Mouse (Mus musculus): ENCODE measurements at regions not wholly inside any gene's neighbourhood (a gene's known extent, or its start where the extent isn't known, plus 50 kb on each side); places are given as distances from the start of the nearest gene placed in this dataset.
A peak's percentile ranks its signal among the peaks of the same experiment; 100 is the strongest.

GRCm38 (mm10) chr14:25122971-25123535 is 335.9 kb upstream of the Zmiz1 start:
- Histone ChIP-seq H3K4me1 (replicated peaks; ENCODE audit: control insufficient read depth, insufficient read depth, low read length) (no peaks in the 10 kb centered on the region; the same call in 1 of the 2 replicates), H3K36me3 (ENCODE audit: control insufficient read depth, insufficient read depth) (no peaks in the 10 kb centered on the region), H3K9me3 (ENCODE audit: control insufficient read depth) (no peaks in the 10 kb centered on the region), H3K4me2 (replicated peaks; ENCODE audit: low read depth) (no peak overlapping the region), H3K9ac (ENCODE audit: low read depth, low read length) (no peak overlapping the region), H3K27me3 (replicated peaks; ENCODE audit: control insufficient read depth, insufficient read depth, low read length) (no peaks in the 10 kb centered on the region), H3K27ac (ENCODE audit: low read depth, low read length) (no peak overlapping the region), H3K4me3 (ENCODE audit: low read depth, low read length) (no peak overlapping the region)
- WGBS: 58% methylated on average over 13 of the region's 13 CpGs
- no peak for TF ChIP-seq CTCF (IDR thresholded peaks at IDR 0.05; ENCODE audit: low read depth)
- no peak for ATAC-seq

GRCm38 (mm10) chr14:25123541-25124337 is 335.2 kb upstream of the Zmiz1 start:
- Histone ChIP-seq H3K27ac (ENCODE audit: low read depth, low read length) (no peak overlapping the region), H3K9me3 (ENCODE audit: control insufficient read depth) (no peaks in the 10 kb centered on the region), H3K4me3 (ENCODE audit: low read depth, low read length) (no peak overlapping the region), H3K4me1 (replicated peaks; ENCODE audit: control insufficient read depth, insufficient read depth, low read length) (no peaks in the 10 kb centered on the region; the same call in 1 of the 2 replicates), H3K36me3 (ENCODE audit: control insufficient read depth, insufficient read depth) (no peaks in the 10 kb centered on the region), H3K27me3 (replicated peaks; ENCODE audit: control insufficient read depth, insufficient read depth, low read length) (no peaks in the 10 kb centered on the region), H3K4me2 (replicated peaks; ENCODE audit: low read depth) (no peak overlapping the region), H3K9ac (ENCODE audit: low read depth, low read length) (no peak overlapping the region)
- peak; percentile 34; the same call in 1 of the 2 replicates for TF ChIP-seq CTCF (IDR thresholded peaks at IDR 0.05; ENCODE audit: low read depth)
- 60% methylated on average over 18 of the region's 18 CpGs for WGBS
- no peak for ATAC-seq

- no peaks in the 10 kb centered on the region for H3K36me3 ChIP-seq (ENCODE audit: control insufficient read depth, insufficient read depth)
- H3K4me2 ChIP-seq (replicated peaks; ENCODE audit: low read depth): no peak overlapping the region
- no peak for TF ChIP-seq CTCF (IDR thresholded peaks at IDR 0.05; ENCODE audit: low read depth)
- H3K27me3 ChIP-seq (replicated peaks; ENCODE audit: control insufficient read depth, insufficient read depth, low read length): no peaks in the 10 kb centered on the region
- no peaks in the 10 kb centered on the region for H3K4me1 ChIP-seq (replicated peaks; ENCODE audit: control insufficient read depth, insufficient read depth, low read length)
- H3K9ac ChIP-seq (ENCODE audit: low read depth, low read length): no peak overlapping the region
- H3K4me3 ChIP-seq (ENCODE audit: low read depth, low read length): no peak overlapping the region
- H3K27ac ChIP-seq (ENCODE audit: low read depth, low read length): no peak overlapping the region
- no peaks in the 10 kb centered on the region for H3K9me3 ChIP-seq (ENCODE audit: control insufficient read depth)
- 75% methylated on average over 7 of the region's 7 CpGs for WGBS
- no peak for ATAC-seq
Measured at GRCm38 (mm10) chr14:25126544-25126943, 332.4 kb upstream of the Zmiz1 start.

GRCm38 (mm10) chr14:25127544-25128159 is 331.3 kb upstream of the Zmiz1 start:
- TF ChIP-seq CTCF (IDR thresholded peaks at IDR 0.05; ENCODE audit: low read depth): no peak
- Histone ChIP-seq H3K27ac (ENCODE audit: low read depth, low read length) (no peak overlapping the region), H3K9ac (ENCODE audit: low read depth, low read length) (no peak overlapping the region), H3K36me3 (ENCODE audit: control insufficient read depth, insufficient read depth) (no peaks in the 10 kb centered on the region), H3K4me2 (replicated peaks; ENCODE audit: low read depth) (no peak overlapping the region), H3K27me3 (replicated peaks; ENCODE audit: control insufficient read depth, insufficient read depth, low read length) (no peaks in the 10 kb centered on the region), H3K4me3 (ENCODE audit: low read depth, low read length) (no peak overlapping the region), H3K4me1 (replicated peaks; ENCODE audit: control insufficient read depth, insufficient read depth, low read length) (no peaks in the 10 kb centered on the region), H3K9me3 (ENCODE audit: control insufficient read depth) (no peaks in the 10 kb centered on the region)
- ATAC-seq: no peak
- 60% methylated on average over 14 of the region's 14 CpGs for WGBS

GRCm38 (mm10) chr14:25128160-25128547 is 330.8 kb upstream of the Zmiz1 start:
- Histone ChIP-seq H3K27me3 (replicated peaks; ENCODE audit: control insufficient read depth, insufficient read depth, low read length) (no peaks in the 10 kb centered on the region), H3K36me3 (ENCODE audit: control insufficient read depth, insufficient read depth) (no peaks in the 10 kb centered on the region), H3K4me3 (ENCODE audit: low read depth, low read length) (no peak overlapping the region), H3K27ac (ENCODE audit: low read depth, low read length) (no peak overlapping the region), H3K9ac (ENCODE audit: low read depth, low read length) (no peak overlapping the region), H3K4me1 (replicated peaks; ENCODE audit: control insufficient read depth, insufficient read depth, low read length) (no peaks in the 10 kb centered on the region), H3K4me2 (replicated peaks; ENCODE audit: low read depth) (no peak overlapping the region), H3K9me3 (ENCODE audit: control insufficient read depth) (no peaks in the 10 kb centered on the region)
- 63% methylated on average over 6 of the region's 6 CpGs for WGBS
- ATAC-seq: no peak
- TF ChIP-seq CTCF (IDR thresholded peaks at IDR 0.05; ENCODE audit: low read depth): no peak

- no peaks in the 10 kb centered on the region for H3K27me3 ChIP-seq (replicated peaks; ENCODE audit: control insufficient read depth, insufficient read depth, low read length)
- H3K36me3 ChIP-seq (ENCODE audit: control insufficient read depth, insufficient read depth): no peaks in the 10 kb centered on the region
- 0 out of 2 replicates have a peak, but pooled peaks cover 5% of the 10 kb centered on the region for H3K9me3 ChIP-seq (ENCODE audit: control insufficient read depth)
- 69% methylated on average over 3 of the region's 3 CpGs for WGBS
- H3K4me3 ChIP-seq (ENCODE audit: low read depth, low read length): no peak overlapping the region
- ATAC-seq: no peak
- H3K27ac ChIP-seq (ENCODE audit: low read depth, low read length): no peak overlapping the region
- no peak overlapping the region for H3K9ac ChIP-seq (ENCODE audit: low read depth, low read length)
- no peak for TF ChIP-seq CTCF (IDR thresholded peaks at IDR 0.05; ENCODE audit: low read depth)
- no peak overlapping the region for H3K4me2 ChIP-seq (replicated peaks; ENCODE audit: low read depth)
- no peaks in the 10 kb centered on the region; the same call in 1 of the 2 replicates for H3K4me1 ChIP-seq (replicated peaks; ENCODE audit: control insufficient read depth, insufficient read depth, low read length)
Measured at GRCm38 (mm10) chr14:25135371-25135770, 323.6 kb upstream of the Zmiz1 start.

Measured in intestine, postnatal 0 days (tissue).